Mouse (Mus musculus) erythroblast, adult 5-6 weeks (primary cell): Measurements from ENCODE around the gene 3110040M04Rik. TPM values are rescaled to one million over a fixed set of nuclear protein-coding genes. Genes with fewer than 3 reads are reported as not detected.
A peak's percentile ranks its signal among the peaks of the same experiment; 100 is the strongest.
"Not testable (repeated sequence)": the region's sequence is repeated elsewhere in the genome, so short reads cannot be mapped to it uniquely, and the experiment has no call there.

Source experiments
- ATAC-seq: replicated peaks from 2 replicates; pipeline ENCODE4 v1.8.0; 2016; ENCODE audit warnings: moderate number of reproducible peaks, mild to moderate bottlenecking, moderate TSS enrichment, inconsistent platforms; ENCODE audit not compliant: poor library complexity, low FRiP score, severe bottlenecking
- total RNA-seq, 2 experiments: library from RNA; stranded (forward) in 1 of 2; stranded (reverse) in 1 of 2; fragments of 150-400 nt in 1 of 2; fragments of 200-764, 138-1000 nt in 1 of 2; gene quantifications; 2 replicates each; pipeline versions ENCODE4 v1.2.3 to v1.2.4; 2015 to 2017; ENCODE audit warnings: low replicate concordance in 2 of 2

3110040M04Rik gene
- total RNA-seq, 2 experiments from 2014 or later: 2.9 TPM; not detected in 1

- ATAC-seq: peak; percentile 55; the same call in 1 of the 2 replicates
These were observed 17.0 kb upstream of the 3110040M04Rik start for GRCm38 (mm10) chr1:151186879-151187424.

DNA sequence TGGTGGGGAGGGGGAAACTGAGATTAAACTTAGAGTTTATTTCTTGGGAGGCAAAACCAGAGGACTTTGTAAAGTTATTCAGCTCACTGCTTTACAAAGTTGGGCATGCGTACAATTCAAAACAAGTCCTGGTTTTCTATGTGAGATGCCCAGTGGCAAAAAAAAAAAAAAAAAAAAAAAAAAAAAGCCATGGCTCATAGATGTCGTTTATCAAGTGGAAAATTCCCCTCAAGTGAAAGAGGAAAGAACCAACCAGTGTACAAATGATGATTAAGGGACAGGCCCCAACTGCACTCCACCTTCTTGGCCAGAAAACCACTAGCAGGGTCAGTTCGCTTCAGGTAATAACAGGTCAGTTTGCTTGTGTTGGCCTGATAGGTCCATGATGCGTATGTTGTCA is 15.5 kb upstream of the 3110040M04Rik start:
- no peak for ATAC-seq

DNA sequence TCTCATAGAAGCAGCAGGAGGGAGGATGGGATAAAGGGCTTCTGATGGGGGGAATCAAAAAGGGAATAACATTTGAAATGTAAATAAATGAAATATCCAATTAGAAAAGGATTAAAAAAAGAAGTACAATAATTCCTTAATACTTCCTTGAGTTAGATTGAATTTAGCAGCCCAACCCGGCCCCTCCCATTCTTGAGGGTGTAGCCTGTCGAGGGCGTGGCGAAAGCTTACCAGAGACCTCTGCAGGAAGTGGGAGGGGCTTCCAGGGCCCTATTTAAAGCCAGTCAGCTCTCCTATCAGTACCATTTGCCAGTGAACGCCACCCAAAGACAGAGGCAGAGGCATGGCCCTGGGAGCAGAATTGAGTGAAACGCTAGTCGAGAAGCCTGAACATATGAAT is 11.8 kb upstream of the 3110040M04Rik start, which contains the start of gene Gm8947:
Gm8947 (plus strand) TSS at position 302 of the 400 bp plus-strand sequence.
- peak; percentile 92 for ATAC-seq

DNA sequence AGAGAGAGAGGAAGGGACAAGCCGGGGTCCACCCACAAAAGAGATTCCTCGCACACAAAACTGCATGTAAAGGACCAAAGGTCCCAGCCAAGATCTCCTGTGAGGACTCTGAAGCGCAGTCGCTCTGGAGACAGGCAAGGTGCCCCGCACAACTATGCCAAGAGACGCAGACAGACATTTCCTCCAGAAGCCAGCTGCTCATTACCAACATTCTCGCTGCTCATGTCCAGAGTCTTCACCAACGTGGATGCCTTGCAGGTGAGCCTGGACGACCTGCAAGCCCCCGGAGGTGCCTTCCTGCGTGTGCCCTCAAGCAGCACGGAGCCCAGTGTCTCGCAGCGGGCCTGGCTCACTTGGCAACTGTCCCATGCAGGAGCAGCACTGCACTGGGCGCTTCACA is 11.2 kb upstream of the 3110040M04Rik start:
- not testable (repeated sequence) for ATAC-seq

DNA sequence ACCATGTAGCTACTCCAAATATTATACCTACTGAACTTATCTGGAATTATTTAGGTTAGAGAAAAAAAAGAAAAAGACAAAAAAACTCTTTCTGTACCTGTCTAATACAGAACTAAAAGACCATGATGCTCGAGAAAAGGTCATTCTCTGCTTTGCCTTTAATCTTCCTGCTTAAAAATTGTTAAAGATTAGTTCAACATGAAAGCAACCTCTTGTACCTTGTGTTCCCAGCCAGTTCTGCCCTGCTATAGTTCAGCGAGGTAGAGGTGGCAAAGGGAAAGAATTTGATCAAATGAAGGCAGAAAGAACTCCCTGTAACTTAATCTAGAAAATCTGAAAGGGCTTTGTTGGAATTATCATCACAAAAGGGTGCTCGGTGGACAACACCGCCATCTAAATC is 7.9 kb upstream of the 3110040M04Rik start:
- ATAC-seq: not testable (repeated sequence)

- ATAC-seq: not testable (repeated sequence)
These were observed 7.2 kb upstream of the 3110040M04Rik start for GRCm38 (mm10) chr1:151196690-151197089.

- peak; percentile 61 for ATAC-seq
These were observed 5.8 kb upstream of the 3110040M04Rik start, which contains the start of gene Gm47995 for GRCm38 (mm10) chr1:151198120-151198519. Gene Gm47995, plus strand, starts transcription at chr1:151198448.

DNA sequence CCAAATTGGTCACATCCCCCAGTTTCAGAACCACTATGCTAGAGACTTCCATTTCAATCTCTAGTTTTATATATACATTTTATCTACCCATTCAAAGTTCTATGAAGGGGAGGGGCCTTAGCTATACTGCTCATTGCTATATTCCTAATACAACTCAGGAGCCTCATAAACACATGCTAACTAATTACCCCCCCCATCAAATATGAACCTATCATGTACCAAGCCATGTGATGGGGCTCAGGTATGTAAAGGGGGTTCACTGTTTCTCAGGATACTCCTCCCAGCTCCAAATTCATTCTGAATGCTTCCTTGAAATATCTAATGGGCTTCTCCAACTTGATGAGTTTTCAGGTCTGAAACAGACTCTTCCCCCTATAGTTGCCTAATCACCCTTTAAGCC is 3.3 kb upstream of the 3110040M04Rik start:
- ATAC-seq: not testable (repeated sequence)

DNA sequence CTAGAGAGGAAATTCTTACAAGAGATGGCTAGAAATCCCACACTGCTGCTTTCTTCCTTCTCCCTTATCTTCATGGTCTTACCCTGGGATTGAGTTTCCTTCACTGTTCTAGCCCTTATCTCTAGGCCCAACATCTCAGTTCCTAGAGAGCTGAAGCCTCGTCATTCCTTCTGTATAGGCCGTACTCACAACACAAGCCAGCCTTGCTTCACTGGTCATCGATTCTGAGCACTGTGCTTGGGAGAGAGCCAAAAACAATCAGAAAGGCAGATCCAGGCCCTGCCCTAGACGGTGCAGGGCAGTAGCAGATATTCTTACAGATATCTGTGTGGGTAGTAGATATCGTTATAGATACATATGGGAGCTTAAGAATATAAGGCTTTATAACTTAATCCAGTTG is 1.1 kb upstream of the 3110040M04Rik start:
- ATAC-seq: peak; percentile 31

GRCm38 (mm10) chr1:151208493-151208892 is 4.6 kb downstream of the 3110040M04Rik start:
- ATAC-seq: peak; percentile 44

GRCm38 (mm10) chr1:151208944-151209343 is 5.0 kb downstream of the 3110040M04Rik start:
- not testable (repeated sequence) for ATAC-seq

- ATAC-seq: peak; percentile 86
These were observed 6.0 kb downstream of the 3110040M04Rik start, which contains the start of gene Gm47996 for GRCm38 (mm10) chr1:151209824-151210355. Gene Gm47996, plus strand, starts transcription at chr1:151210131.

DNA sequence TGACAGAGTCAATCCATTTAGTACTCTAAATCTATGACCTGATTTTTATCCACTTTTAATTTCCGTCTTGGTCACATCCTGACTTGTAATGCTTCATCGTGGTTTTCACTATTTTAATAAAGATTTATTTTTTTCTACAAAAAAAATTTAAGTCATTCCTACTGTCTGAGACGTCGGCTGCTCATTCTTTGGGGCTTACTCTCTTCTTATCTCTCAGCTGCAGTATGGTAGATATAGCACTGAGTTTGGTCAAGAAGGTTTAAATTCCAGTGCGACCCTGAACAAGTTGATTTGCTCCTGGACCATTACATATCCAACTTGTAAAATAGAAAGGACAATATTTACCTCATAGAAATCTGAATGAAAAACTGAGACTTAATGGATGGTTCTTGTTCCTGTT is 7.7 kb downstream of the 3110040M04Rik start:
- ATAC-seq: not testable (repeated sequence)

- ATAC-seq: no peak
These were observed 10.9 kb downstream of the 3110040M04Rik start for GRCm38 (mm10) chr1:151214862-151215261.

DNA sequence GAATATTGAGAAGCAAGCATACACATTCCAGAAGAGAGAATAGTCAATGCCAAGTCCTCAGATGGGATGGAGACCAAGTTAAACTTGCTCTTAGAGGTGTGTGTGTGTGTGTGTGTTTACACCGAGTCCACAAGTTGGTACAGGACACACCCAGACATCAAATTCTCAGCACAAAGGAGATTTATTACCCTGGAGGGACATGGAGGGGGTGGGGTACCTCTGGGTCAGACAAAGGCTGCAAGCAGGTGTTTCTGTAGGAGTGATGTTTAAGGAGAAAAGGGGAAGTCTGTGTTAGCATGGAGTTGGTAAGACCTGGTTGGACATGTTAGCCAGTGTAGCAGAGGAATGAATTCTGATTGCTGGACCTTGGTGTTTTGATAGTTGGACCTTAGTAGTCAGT is 12.1 kb downstream of the 3110040M04Rik start:
- no peak for ATAC-seq

DNA sequence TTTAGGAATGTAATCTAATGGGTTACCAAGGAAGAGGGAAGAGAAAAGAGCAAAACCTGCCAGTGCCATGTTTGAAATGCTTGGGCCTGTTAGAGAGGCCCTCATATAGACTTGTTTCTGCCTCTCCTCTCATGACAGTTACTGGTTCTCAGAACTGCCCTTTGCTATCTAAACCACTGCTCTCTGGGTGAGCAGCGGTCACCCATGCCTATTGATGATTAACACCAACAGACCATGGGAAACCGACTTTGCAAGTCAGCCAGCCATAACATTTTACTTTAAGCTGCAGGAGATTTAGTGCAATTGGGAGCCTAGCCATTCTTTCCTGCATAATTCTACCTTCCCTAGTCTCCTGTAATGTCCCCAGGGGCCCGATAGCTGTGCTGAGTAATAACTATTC is 12.5 kb downstream of the 3110040M04Rik start:
- no peak for ATAC-seq

DNA sequence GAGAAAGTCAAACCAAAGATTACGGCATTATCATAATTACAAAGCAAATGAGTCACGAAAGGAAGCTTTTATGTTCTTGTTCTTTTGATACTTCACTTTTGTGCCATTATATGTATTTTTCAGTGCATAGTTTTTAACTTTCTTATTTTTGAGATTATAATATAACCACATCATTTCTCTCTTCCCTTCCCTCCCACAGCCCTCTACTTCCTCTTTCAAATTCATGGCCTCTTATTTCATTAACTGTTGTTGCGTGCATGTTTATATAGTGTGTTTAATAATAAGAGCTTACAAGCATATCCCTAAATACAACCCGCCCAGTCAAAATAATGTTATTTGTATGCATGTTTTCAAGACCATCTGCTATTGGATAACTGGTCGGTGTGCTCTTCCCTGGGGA is 15.1 kb downstream of the 3110040M04Rik start:
- no peak for ATAC-seq

DNA sequence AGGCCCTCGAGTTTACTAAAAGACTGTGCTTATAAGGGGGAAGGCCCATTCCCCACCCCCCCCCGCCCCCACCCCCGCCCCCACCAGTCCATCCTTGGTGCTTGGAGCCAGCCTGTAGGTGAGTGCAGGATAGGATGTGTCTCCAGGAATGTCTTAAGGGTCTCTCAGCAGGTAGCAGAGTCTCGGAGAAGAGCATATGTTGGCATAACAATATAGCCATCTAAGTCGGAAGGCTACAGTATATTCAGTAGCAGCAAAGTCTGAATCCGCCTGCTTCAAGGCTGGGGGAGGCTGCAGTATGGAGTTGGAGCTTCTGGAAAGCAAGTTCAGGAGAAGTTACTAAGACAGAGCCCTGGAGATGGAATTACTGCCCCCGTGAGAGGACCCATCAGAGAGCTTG is 16.2 kb downstream of the 3110040M04Rik start:
- ATAC-seq: no peak

GRCm38 (mm10) chr1:151222561-151223267 is 18.8 kb downstream of the 3110040M04Rik start:
- no peak; the same call in 1 of the 2 replicates for ATAC-seq

- no peak for ATAC-seq
These were observed 19.5 kb downstream of the 3110040M04Rik start for GRCm38 (mm10) chr1:151223377-151223776.

- no peak for ATAC-seq
These were observed 20.6 kb downstream of the 3110040M04Rik start for GRCm38 (mm10) chr1:151224536-151224935.
